Mouse (Mus musculus): ENCODE results near the gene Urah. TPM values are rescaled to one million over a fixed set of nuclear protein-coding genes. Genes with fewer than 3 reads are reported as not detected.
A peak's percentile ranks its signal among the peaks of the same experiment; 100 is the strongest.

Gene Urah
- polyA plus RNA-seq, 1 experiment, result not detected

DNA sequence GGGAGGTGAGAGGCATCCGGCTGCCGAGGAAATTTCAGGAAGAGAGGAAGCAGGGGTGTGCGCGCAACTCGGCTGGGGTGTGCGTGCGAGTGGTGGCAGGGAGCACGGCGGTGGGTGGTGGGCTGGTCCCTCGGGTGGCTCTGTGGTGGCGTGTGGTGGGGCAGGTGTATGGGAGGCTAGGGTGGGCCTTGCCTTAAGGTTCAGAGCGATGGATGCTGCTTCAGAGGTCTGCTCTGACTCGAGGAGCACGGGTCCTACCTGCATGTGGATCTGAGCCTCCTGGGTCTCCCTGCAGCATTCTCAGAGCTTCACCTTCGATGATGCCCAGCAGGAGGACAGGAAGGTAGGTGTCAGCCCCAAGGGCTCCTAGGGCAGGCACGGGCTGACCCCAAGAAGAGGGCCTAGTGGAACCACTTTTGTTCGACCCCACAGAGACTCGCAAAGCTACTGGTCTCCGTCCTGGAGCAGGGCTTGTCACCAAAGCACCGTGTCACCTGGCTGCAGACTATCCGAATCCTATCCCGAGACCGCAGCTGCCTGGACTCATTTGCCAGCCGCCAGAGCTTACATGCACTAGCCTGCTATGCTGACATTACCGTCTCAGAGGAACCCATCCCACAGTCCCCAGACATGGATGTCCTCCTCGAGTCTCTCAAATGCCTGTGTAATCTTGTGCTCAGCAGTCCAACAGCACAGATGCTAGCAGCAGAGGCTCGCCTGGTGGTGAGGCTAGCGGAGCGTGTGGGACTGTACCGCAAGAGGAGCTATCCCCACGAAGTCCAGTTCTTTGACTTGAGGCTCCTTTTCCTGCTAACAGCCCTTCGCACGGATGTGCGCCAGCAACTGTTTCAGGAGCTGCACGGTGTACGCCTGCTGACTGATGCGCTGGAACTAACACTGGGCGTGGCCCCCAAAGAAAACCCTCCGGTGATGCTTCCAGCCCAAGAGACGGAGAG lies 23.0 kb downstream of the Urah start, which contains the start of gene Bet1l:
Gene Bet1l (minus strand): TSS at position 28 of the 956 bp plus-strand sequence.
- no peaks in the 10 kb centered on the region for H3K27me3 ChIP-seq (ENCODE audit: control insufficient read depth)
- H3K4me1 ChIP-seq (ENCODE audit: control insufficient read depth), result peaks cover 51% of the 10 kb centered on the region
- peak within 1 kb of the TSS; percentile 79 for H3K4me3 ChIP-seq (replicated peaks)
- H3K9me3 ChIP-seq (ENCODE audit: control insufficient read depth, low read length), result no peaks in the 10 kb centered on the region
- peaks cover 74% of the 10 kb centered on the region for H3K36me3 ChIP-seq (ENCODE audit: control insufficient read depth)
- TF ChIP-seq TAL1 (IDR thresholded peaks at IDR 0.05; ENCODE audit: low read length) (no peak), GATA1 (IDR thresholded peaks at IDR 0.05; ENCODE audit: low read length) (no peak)

DNA sequence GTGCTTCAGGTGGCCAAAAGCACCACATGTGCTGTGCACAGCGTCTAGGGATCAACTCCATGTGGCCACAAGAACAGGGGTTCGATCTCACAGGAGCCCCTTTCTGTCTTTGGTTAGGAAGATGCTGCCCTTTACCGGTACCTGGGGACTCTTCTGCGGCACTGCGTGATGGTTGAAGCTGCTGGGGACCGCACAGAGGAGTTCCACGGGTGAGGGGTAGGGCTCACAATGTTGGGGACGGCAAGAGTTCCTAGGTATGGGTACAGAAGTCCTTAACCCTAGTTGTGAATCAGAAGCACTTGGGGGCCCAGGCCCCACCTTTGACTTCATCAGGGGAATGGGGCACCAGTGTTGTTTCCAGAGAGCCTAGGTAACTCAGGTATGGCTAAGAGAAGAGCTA lies 23.9 kb downstream of the Urah start:
- no peaks in the 10 kb centered on the region for H3K9me3 ChIP-seq (ENCODE audit: control insufficient read depth, low read length)
- peaks cover 74% of the 10 kb centered on the region for H3K36me3 ChIP-seq (ENCODE audit: control insufficient read depth)
- TF ChIP-seq TAL1 (IDR thresholded peaks at IDR 0.05; ENCODE audit: low read length) (no peak), GATA1 (IDR thresholded peaks at IDR 0.05; ENCODE audit: low read length) (no peak)
- peak overlapping the region; percentile 79 for H3K4me3 ChIP-seq (replicated peaks)
- peaks cover 48% of the 10 kb centered on the region for H3K4me1 ChIP-seq (ENCODE audit: control insufficient read depth)
- no peaks in the 10 kb centered on the region for H3K27me3 ChIP-seq (ENCODE audit: control insufficient read depth)

DNA sequence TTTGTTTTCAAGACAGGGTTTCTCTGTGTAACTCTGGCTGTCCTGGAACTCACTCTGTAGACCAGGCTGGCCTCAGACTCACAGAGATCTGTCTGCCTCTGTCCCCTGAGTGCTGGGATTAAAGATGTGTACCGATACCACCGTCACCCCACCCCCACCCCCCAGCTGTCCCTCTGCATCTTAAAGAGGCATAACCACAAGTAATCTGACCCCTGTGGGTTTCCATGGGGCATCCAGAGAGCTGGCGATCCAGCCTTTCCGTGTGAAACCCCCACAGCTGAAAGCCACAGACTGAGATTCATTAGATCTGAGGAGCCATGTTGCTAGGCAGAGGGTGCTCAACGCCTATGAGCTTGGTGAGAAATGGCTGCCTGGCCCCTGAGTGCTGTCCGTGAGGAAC lies 25.2 kb downstream of the Urah start:
- TF ChIP-seq TAL1 (IDR thresholded peaks at IDR 0.05; ENCODE audit: low read length) (no peak), GATA1 (IDR thresholded peaks at IDR 0.05; ENCODE audit: low read length) (no peak)
- peaks cover 74% of the 10 kb centered on the region for H3K36me3 ChIP-seq (ENCODE audit: control insufficient read depth)
- H3K9me3 ChIP-seq (ENCODE audit: control insufficient read depth, low read length), result no peaks in the 10 kb centered on the region
- no peak overlapping the region for H3K4me3 ChIP-seq (replicated peaks)
- H3K4me1 ChIP-seq (ENCODE audit: control insufficient read depth), result peaks cover 40% of the 10 kb centered on the region
- no peaks in the 10 kb centered on the region for H3K27me3 ChIP-seq (ENCODE audit: control insufficient read depth)

DNA sequence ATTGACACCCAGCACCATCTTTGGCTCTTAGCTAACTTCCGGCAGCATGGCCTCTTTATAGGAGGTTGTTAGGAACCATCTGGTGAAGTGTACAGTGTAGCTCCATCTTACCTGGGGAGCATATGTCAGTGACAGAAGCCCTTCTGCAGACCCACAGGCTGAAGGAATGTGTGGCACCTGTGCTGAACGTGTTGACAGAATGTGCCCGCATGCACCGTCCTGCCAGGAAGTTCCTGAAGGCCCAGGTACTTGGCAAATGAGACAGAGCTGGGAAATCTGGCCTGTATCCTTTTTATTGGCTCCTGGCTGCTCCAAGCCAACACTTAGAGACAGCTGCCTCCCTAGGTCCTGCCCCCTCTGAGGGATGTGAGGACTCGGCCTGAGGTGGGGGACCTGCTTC lies 25.9 kb downstream of the Urah start:
- Histone ChIP-seq H3K36me3 (ENCODE audit: control insufficient read depth) (peaks cover 78% of the 10 kb centered on the region), H3K4me1 (ENCODE audit: control insufficient read depth) (peaks cover 32% of the 10 kb centered on the region), H3K27me3 (ENCODE audit: control insufficient read depth) (no peaks in the 10 kb centered on the region), H3K9me3 (ENCODE audit: control insufficient read depth, low read length) (no peaks in the 10 kb centered on the region), H3K4me3 (replicated peaks) (no peak overlapping the region)
- TF ChIP-seq TAL1 (IDR thresholded peaks at IDR 0.05; ENCODE audit: low read length) (no peak), GATA1 (IDR thresholded peaks at IDR 0.05; ENCODE audit: low read length) (no peak)

DNA sequence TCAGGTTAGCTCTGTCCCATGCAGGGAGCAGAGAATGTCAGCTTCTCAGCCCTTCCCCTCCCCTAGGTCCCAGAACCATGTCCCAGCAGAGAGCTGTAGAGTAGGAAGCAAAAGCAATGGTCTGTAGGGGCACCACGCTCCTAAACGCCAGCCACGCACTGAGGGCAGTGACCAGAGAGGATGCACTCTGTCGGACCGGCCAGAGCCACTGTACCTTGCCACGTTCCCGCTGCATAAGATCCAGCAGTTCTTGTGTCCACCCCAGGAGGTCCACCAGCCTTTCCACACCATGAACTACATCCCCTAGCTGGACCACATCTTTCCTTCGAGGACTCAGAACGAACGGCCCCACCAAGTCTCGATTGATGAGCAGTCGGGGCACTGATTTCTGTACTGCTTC lies 29.9 kb downstream of the Urah start:
- Histone ChIP-seq H3K36me3 (ENCODE audit: control insufficient read depth) (peaks cover 94% of the 10 kb centered on the region), H3K27me3 (ENCODE audit: control insufficient read depth) (no peaks in the 10 kb centered on the region), H3K9me3 (ENCODE audit: control insufficient read depth, low read length) (no peaks in the 10 kb centered on the region), H3K4me3 (replicated peaks) (no peak overlapping the region), H3K4me1 (ENCODE audit: control insufficient read depth) (no peaks in the 10 kb centered on the region)
- TF ChIP-seq TAL1 (IDR thresholded peaks at IDR 0.05; ENCODE audit: low read length) (no peak), GATA1 (IDR thresholded peaks at IDR 0.05; ENCODE audit: low read length) (no peak)

DNA sequence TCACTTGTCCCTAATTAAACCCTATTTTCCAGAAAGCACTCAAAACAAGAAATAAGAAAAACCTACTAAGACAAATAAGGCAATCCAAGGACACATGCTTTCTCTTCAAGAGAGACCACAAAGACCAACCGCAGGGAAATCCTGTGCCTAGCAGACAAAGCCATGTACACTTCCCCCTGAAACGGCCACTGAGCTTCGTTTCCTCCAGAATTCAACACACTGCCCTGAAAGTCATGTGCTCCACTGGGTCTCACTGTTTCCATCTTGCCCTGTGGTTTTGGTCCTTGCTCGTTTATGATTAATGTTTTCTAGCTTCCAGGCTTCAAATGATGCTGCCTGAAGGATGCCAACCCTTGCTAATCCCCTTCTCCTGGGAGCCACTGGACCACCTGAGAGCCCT lies 39.4 kb downstream of the Urah start:
- Histone ChIP-seq H3K4me1 (ENCODE audit: control insufficient read depth) (peaks cover 12% of the 10 kb centered on the region), H3K9me3 (ENCODE audit: control insufficient read depth, low read length) (no peaks in the 10 kb centered on the region), H3K27me3 (ENCODE audit: control insufficient read depth) (no peaks in the 10 kb centered on the region), H3K4me3 (replicated peaks) (no peak overlapping the region), H3K36me3 (ENCODE audit: control insufficient read depth) (peaks cover 76% of the 10 kb centered on the region)
- TF ChIP-seq TAL1 (IDR thresholded peaks at IDR 0.05; ENCODE audit: low read length), result no peak
- TF ChIP-seq GATA1 (IDR thresholded peaks at IDR 0.05; ENCODE audit: low read length), result no peak

DNA sequence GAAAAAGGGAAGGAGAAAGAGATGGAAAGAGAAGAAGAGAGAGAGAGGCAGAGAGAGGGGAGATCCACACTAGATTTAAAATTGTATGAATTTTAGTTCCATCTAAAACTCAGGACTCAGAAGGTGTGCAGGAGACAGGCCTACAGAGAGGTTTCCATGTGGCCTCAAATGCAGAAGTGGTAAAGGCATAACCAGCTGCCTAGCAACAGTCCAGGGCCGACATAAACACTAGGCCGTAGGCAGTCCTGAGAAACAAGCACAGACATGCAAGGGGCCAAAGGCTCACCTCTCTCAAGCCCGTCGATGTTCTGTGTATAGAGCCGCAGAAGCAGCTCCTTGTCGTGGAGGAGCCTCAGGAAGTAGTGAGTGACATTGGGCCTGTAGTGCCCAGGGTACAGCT lies 42.5 kb downstream of the Urah start:
- TF ChIP-seq TAL1 (IDR thresholded peaks at IDR 0.05; ENCODE audit: low read length) (no peak), GATA1 (IDR thresholded peaks at IDR 0.05; ENCODE audit: low read length) (no peak)
- Histone ChIP-seq H3K4me3 (replicated peaks) (no peak overlapping the region), H3K4me1 (ENCODE audit: control insufficient read depth) (peaks cover 36% of the 10 kb centered on the region), H3K27me3 (ENCODE audit: control insufficient read depth) (no peaks in the 10 kb centered on the region), H3K9me3 (ENCODE audit: control insufficient read depth, low read length) (no peaks in the 10 kb centered on the region), H3K36me3 (ENCODE audit: control insufficient read depth) (peaks cover 57% of the 10 kb centered on the region)

DNA sequence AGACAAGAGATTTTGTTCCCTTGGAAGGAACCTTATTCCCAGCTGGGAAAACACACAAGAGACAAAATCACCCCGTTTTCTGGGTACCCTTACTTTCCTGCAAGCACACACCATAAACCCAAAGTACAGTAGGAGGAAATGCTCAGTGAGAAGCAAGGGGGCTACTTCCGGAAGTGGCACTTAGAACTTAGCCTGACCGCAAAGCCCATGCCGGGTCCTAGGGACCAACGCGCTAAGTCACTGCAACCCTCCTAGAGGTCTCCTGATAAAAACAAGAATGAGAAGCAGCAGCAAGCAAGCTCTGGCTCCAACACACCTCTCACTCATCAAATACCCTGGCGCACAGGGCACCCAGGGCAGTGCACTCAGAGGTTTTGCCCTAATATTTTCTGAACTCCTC lies 44.5 kb downstream of the Urah start:
- Histone ChIP-seq H3K27me3 (ENCODE audit: control insufficient read depth) (no peaks in the 10 kb centered on the region), H3K36me3 (ENCODE audit: control insufficient read depth) (peaks cover 53% of the 10 kb centered on the region), H3K4me3 (replicated peaks) (peak overlapping the region; percentile 29), H3K9me3 (ENCODE audit: control insufficient read depth, low read length) (no peaks in the 10 kb centered on the region), H3K4me1 (ENCODE audit: control insufficient read depth) (peaks cover 50% of the 10 kb centered on the region)
- TF ChIP-seq GATA1 (IDR thresholded peaks at IDR 0.05; ENCODE audit: low read length) (no peak), TAL1 (IDR thresholded peaks at IDR 0.05; ENCODE audit: low read length) (no peak)

DNA sequence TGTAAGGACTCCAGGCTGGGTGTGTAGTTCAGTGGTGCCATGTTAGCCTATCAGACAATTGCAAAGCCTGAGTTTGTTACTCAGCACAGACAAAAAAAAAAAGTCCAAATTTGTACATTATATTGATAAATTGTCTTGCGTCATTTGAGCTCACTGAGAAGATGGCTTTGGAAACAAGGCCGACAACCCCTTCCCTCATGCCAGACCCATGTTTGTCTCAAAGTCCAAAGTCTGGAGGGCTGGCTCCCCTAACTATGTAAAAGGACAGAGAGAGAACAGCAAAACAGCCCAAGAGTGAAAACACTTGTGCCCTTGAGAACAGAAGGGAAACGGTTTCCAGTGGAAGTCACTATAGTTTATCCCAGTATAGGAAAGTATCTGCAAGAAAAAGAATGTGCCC lies 45.6 kb downstream of the Urah start:
- TF ChIP-seq GATA1 (IDR thresholded peaks at IDR 0.05; ENCODE audit: low read length), result no peak
- no peak for TF ChIP-seq TAL1 (IDR thresholded peaks at IDR 0.05; ENCODE audit: low read length)
- peaks cover 52% of the 10 kb centered on the region for H3K36me3 ChIP-seq (ENCODE audit: control insufficient read depth)
- H3K27me3 ChIP-seq (ENCODE audit: control insufficient read depth), result no peaks in the 10 kb centered on the region
- H3K4me3 ChIP-seq (replicated peaks), result peak overlapping the region; percentile 87
- H3K9me3 ChIP-seq (ENCODE audit: control insufficient read depth, low read length), result no peaks in the 10 kb centered on the region
- peaks cover 50% of the 10 kb centered on the region for H3K4me1 ChIP-seq (ENCODE audit: control insufficient read depth)

Data from erythroblast, embryonic 14.5 days (primary cell).